Mouse (Mus musculus): Measurements from ENCODE around the gene Dhx8.

- TF ChIP-seq CTCF (IDR thresholded peaks at IDR 0.05; ENCODE audit: borderline replicate concordance, insufficient read depth, low read depth, low read length): no peak
- no peak for TF ChIP-seq POLR2A (IDR thresholded peaks at IDR 0.05; ENCODE audit: borderline replicate concordance, insufficient read depth, low read length)
Observed at GRCm38 (mm10) chr11:101764546-101764945, 31.8 kb downstream of the Dhx8 start.

Data from cerebellum, adult 2 months (tissue).